26 mouse cellular contexts compared by ENCODE assay signal in the genomic region with DNA sequence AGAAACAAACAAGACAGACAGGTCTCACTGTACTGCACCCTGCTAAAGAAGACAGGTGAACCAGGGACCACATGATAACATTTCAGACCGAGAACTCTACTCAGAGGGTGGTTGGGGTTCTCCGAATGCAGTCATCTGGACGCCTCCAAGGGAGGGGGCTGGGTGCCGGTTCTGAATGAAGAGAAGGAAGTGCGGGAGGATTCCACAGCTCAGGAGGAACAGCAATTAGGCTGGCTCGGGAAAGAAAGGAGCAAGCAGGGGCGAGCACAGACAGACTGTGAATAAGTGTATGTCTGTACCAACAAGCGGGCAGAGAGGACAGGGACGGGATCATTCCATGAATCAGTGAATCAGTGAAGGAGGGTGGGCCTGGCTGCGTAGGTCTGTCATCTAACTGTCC.
"Had no signal": no experiment of that assay in that cellular context is flagged by ENCODE, and none has a peak within 500 bp of the region (broad histone marks: within the 10 kb centered on the region; RNA-seq: fewer than 3 reads in every experiment).

No protein-coding gene starts in this region.

- H3K9ac ChIP-seq: heart, embryonic 13.5 days; heart, embryonic 15.5 days; hindbrain, embryonic 13.5 days; hindbrain, embryonic 15.5 days; kidney, embryonic 15.5 days; limb, embryonic 13.5 days; limb, embryonic 15.5 days; liver, embryonic 12.5 days had no signal

- DNase-seq: gastrocnemius, postnatal 14 days; gastrocnemius, postnatal 36 days; heart, adult 11 months; heart, adult 2 months; heart, postnatal 14 days; heart, postnatal 36 days; kidney, adult 11 months; kidney, adult 2 months; kidney, adult 9 months; kidney, postnatal 14 days; kidney, postnatal 36 days; layer of hippocampus, adult 9-11 months; layer of hippocampus, postnatal 36 days; left cerebral cortex, postnatal 4 days had no signal

- H3K36me3 ChIP-seq: heart, embryonic 13.5 days; heart, embryonic 15.5 days; hindbrain, embryonic 13.5 days; hindbrain, embryonic 15.5 days; kidney, embryonic 15.5 days; limb, embryonic 13.5 days; limb, embryonic 15.5 days; liver, embryonic 12.5 days had no signal

- ATAC-seq: hindbrain, postnatal 0 days; intestine, embryonic 16.5 days; liver, embryonic 12.5 days had no signal

- H3K4me2 ChIP-seq: heart, embryonic 11.5 days; heart, embryonic 13.5 days; heart, embryonic 15.5 days; hindbrain, embryonic 13.5 days; hindbrain, embryonic 15.5 days; kidney, embryonic 15.5 days; limb, embryonic 13.5 days; limb, embryonic 15.5 days; liver, embryonic 12.5 days had no signal

- H3K9me3 ChIP-seq: heart, embryonic 13.5 days; heart, embryonic 15.5 days; hindbrain, embryonic 13.5 days; hindbrain, embryonic 15.5 days; kidney, embryonic 15.5 days; limb, embryonic 13.5 days; limb, embryonic 15.5 days; liver, embryonic 12.5 days had no signal

- H3K27ac ChIP-seq: heart, adult 2 months; heart, embryonic 13.5 days; heart, embryonic 15.5 days; hindbrain, embryonic 13.5 days; hindbrain, embryonic 15.5 days; hindbrain, postnatal 0 days; kidney, embryonic 15.5 days; kidney, postnatal 0 days; limb, embryonic 13.5 days; limb, embryonic 15.5 days; liver, embryonic 12.5 days had no signal

- H3K4me1 ChIP-seq: heart, embryonic 13.5 days; heart, embryonic 15.5 days; hindbrain, embryonic 13.5 days; hindbrain, embryonic 15.5 days; limb, embryonic 15.5 days; liver, embryonic 12.5 days had no signal

- H3K27me3 ChIP-seq: heart, embryonic 15.5 days; hindbrain, embryonic 15.5 days; kidney, embryonic 15.5 days; limb, embryonic 13.5 days; limb, embryonic 15.5 days had no signal

- H3K4me3 ChIP-seq: heart, adult 2 months; heart, embryonic 13.5 days; heart, embryonic 15.5 days; hindbrain, embryonic 13.5 days; hindbrain, embryonic 15.5 days; kidney, embryonic 15.5 days; limb, embryonic 13.5 days; limb, embryonic 15.5 days; liver, embryonic 12.5 days had no signal
